Mouse (Mus musculus): ENCODE measurements at regions not wholly inside any gene's neighbourhood (a gene's known extent, or its start where the extent isn't known, plus 50 kb on each side); places are given as distances from the start of the nearest gene placed in this dataset.

DNA sequence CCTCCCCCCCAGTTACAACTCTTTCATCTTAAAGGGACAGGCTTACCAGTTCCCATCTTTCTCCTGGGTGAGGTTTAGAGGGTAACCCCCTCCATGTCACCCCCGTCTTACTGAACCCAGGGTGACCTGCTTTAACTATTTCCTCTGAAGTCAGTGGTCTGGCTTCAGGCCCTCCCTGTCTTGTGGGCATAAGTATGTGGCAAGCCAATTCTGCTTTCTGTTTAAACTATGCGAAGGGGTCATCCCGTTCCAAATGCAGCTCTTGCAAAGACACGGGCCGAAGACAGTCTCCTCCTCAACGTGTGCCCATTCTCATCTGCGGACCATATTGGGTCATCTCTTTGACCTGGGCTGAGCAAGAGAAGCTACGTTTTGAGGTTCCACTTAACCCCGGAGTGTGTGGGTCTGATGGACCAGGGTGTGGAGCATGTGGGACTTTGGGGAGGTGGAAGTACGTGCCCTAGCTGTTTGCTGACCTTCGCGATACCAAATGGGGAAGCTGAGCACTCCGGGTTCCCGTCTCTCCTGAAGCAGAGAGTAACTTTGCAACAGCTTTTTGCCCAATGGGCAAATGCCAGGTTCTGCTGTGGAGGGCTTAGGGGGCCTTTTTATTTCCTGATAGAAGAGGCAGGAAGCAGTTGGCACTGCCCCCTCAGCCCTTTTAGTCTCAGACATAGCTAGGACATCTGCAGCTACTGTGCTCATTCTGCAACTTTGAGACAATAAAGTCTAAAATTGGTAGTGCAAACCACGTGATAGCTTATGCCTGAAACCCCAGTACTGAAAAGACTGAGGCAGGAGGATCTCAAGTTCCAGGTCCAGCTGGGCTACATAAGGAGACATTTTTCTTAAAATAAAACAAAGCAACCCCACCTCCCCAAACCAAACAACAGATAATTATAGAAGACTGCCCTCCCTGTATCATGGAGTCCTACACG, 56.3 kb upstream of the Mdm1 start:
- 87% methylated on average over 16 of the region's 16 CpGs for WGBS
- H3K9ac ChIP-seq (ENCODE audit: low read depth, low read length): no peak overlapping the region
- no peak for ATAC-seq (ENCODE audit: low read depth)

DNA sequence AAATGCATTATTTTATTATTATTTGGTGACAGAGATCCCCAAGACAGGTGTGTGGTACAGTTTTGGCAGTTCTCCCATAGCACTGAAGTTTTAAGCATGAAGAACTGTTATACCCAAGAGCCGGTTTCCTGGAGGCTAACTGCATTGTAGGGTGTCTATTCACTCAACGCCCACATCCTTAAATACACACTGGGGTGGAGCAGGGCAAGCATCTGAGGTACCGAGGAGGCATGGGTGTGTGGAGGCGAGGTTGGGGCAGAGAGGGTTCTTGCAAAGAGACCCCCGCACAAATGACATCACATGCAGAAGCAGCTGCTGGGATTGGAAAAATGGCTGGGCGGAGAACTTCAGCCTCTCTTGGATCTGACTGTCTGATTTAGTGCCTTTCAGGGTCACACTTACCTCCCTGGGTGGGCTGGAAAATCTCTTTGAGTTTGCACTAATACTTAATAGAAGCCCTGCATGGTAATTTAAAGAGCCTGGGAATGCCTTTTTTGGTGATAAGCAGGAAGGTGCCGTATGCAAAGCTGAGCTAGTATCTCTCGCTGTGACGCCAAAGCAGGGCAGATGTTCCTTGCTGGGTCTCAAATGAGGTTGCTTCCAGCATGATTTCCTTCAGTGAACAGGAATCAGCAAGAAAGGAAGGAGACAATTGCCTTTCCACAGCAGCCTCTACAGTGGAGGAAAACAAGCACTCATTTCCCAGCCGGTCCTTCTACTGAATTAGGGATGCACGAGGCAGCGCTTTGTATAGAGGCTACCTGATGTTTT, 53.9 kb upstream of the Mdm1 start:
- Histone ChIP-seq H3K9ac (ENCODE audit: low read depth, low read length) (no peak overlapping the region), H3K4me2 (ENCODE audit: low read depth, low read length) (no peak overlapping the region), H3K9me3 (ENCODE audit: control insufficient read depth, low read length) (no peaks in the 10 kb centered on the region), H3K36me3 (ENCODE audit: control insufficient read depth, insufficient read depth, low read length) (no peaks in the 10 kb centered on the region), H3K4me1 (ENCODE audit: control insufficient read depth, insufficient read depth, low read length) (0 out of 2 replicates have a peak, but pooled peaks cover 2% of the 10 kb centered on the region), H3K27ac (replicated peaks; ENCODE audit: low read depth, low read length) (no peak overlapping the region), H3K27me3 (replicated peaks; ENCODE audit: control insufficient read depth, insufficient read depth, low read length) (no peaks in the 10 kb centered on the region), H3K4me3 (ENCODE audit: low read depth, low read length) (no peak overlapping the region)
- WGBS: 25% methylated on average over 12 of the region's 12 CpGs
- DNase-seq (ENCODE audit: low spot score) (no peak), ATAC-seq (ENCODE audit: low read depth) (no peak)

More for the DNA sequence above, 56.3 kb upstream of the Mdm1 start:
- no peak for DNase-seq (ENCODE audit: low spot score)
- Histone ChIP-seq H3K4me2 (ENCODE audit: low read depth, low read length) (no peak overlapping the region), H3K27me3 (replicated peaks; ENCODE audit: control insufficient read depth, insufficient read depth, low read length) (no peaks in the 10 kb centered on the region), H3K4me1 (ENCODE audit: control insufficient read depth, insufficient read depth, low read length) (no peaks in the 10 kb centered on the region), H3K4me3 (ENCODE audit: low read depth, low read length) (no peak overlapping the region), H3K9me3 (ENCODE audit: control insufficient read depth, low read length) (no peaks in the 10 kb centered on the region), H3K36me3 (ENCODE audit: control insufficient read depth, insufficient read depth, low read length) (no peaks in the 10 kb centered on the region), H3K27ac (replicated peaks; ENCODE audit: low read depth, low read length) (no peak overlapping the region)

DNA sequence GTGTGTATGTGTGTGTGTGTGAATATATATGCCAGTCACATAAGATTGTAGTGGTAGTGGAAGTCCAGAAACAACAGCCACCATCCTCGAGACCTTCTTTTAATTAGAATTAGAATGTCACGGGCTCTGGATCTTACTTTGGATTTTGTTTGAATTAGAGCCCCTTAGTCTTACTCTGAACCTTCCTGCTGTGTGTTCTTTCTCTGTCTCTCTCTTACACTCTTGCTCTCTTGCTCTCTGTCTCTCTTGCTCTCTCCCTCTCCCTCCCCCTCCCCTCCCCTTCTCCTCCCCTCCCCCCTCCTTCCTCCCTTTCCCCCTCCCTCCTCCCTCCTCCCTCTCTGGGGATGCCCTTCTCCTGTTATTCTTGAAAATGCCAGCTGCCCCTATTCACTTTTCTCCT, 53.1 kb upstream of the Mdm1 start:
- Histone ChIP-seq H3K9me3 (ENCODE audit: control insufficient read depth, low read length) (no peaks in the 10 kb centered on the region), H3K9ac (ENCODE audit: low read depth, low read length) (no peak overlapping the region), H3K4me1 (ENCODE audit: control insufficient read depth, insufficient read depth, low read length) (0 out of 2 replicates have a peak, but pooled peaks cover 2% of the 10 kb centered on the region), H3K27me3 (replicated peaks; ENCODE audit: control insufficient read depth, insufficient read depth, low read length) (no peaks in the 10 kb centered on the region), H3K4me3 (ENCODE audit: low read depth, low read length) (no peak overlapping the region), H3K27ac (replicated peaks; ENCODE audit: low read depth, low read length) (no peak overlapping the region), H3K4me2 (ENCODE audit: low read depth, low read length) (no peak overlapping the region), H3K36me3 (ENCODE audit: control insufficient read depth, insufficient read depth, low read length) (no peaks in the 10 kb centered on the region)
- 65% methylated on average over 2 of the region's 2 CpGs for WGBS
- ATAC-seq (ENCODE audit: low read depth) (no peak), DNase-seq (ENCODE audit: low spot score) (no peak)

DNA sequence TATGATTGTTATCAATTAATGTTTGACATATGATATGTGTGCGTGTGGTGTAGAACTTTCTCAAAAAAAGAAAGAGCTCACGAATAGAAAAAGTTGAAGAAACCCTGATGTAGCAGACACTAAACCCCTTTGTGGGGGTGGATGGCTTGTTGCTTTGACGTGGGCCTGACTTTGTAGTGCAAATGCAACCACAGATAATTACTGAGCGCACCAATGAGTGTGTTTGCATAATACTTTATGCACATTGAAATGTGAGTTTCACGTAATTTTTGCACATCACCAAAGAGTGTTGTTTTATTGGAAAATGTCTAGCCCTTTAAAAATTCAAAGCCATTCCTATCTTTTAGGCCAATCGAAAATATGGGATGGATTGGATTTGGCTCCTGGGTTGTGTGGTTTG, 51.7 kb upstream of the Mdm1 start:
- H3K9me3 ChIP-seq (ENCODE audit: control insufficient read depth, low read length): no peaks in the 10 kb centered on the region
- H3K27ac ChIP-seq (replicated peaks; ENCODE audit: low read depth, low read length): no peak overlapping the region
- H3K4me3 ChIP-seq (ENCODE audit: low read depth, low read length): no peak overlapping the region
- ATAC-seq (ENCODE audit: low read depth) (no peak), DNase-seq (ENCODE audit: low spot score) (no peak)
- no peaks in the 10 kb centered on the region for H3K27me3 ChIP-seq (replicated peaks; ENCODE audit: control insufficient read depth, insufficient read depth, low read length)
- no peaks in the 10 kb centered on the region for H3K36me3 ChIP-seq (ENCODE audit: control insufficient read depth, insufficient read depth, low read length)
- H3K4me2 ChIP-seq (ENCODE audit: low read depth, low read length): no peak overlapping the region
- H3K9ac ChIP-seq (ENCODE audit: low read depth, low read length): no peak overlapping the region
- peaks cover 2% of the 10 kb centered on the region; the same call in 1 of the 2 replicates for H3K4me1 ChIP-seq (ENCODE audit: control insufficient read depth, insufficient read depth, low read length)
- 61% methylated on average over 6 of the region's 6 CpGs for WGBS

DNA sequence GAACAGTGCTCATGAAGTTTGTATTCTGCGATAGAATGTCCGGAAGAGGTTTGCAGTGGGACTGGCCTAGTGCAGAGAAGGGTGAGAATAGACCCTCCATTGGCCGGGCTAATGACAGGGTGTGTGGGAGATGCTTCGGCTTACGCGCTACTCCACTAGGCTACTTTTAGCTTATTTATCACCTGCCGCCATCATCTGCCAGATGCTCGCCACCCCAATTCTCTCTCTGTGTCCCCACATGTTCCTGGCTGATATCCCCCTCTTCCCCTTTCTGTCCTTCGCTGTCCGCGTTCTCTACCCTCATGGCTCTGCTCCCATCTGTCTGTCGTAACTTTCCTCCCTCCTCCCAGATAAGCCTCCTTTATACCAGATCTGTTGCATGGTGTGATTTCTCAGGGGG, 50.1 kb upstream of the Mdm1 start:
- no peak for DNase-seq (ENCODE audit: low spot score)
- no peak overlapping the region for H3K4me2 ChIP-seq (ENCODE audit: low read depth, low read length)
- no peaks in the 10 kb centered on the region for H3K36me3 ChIP-seq (ENCODE audit: control insufficient read depth, insufficient read depth, low read length)
- peaks cover 2% of the 10 kb centered on the region; the same call in 1 of the 2 replicates for H3K4me1 ChIP-seq (ENCODE audit: control insufficient read depth, insufficient read depth, low read length)
- H3K9ac ChIP-seq (ENCODE audit: low read depth, low read length): no peak overlapping the region
- H3K9me3 ChIP-seq (ENCODE audit: control insufficient read depth, low read length): no peaks in the 10 kb centered on the region
- no peak for ATAC-seq (ENCODE audit: low read depth)
- 91% methylated on average over 12 of the region's 12 CpGs for WGBS
- H3K27me3 ChIP-seq (replicated peaks; ENCODE audit: control insufficient read depth, insufficient read depth, low read length): no peaks in the 10 kb centered on the region
- no peak overlapping the region for H3K4me3 ChIP-seq (ENCODE audit: low read depth, low read length)
- H3K27ac ChIP-seq (replicated peaks; ENCODE audit: low read depth, low read length): no peak overlapping the region
